Mouse (Mus musculus): Measurements from ENCODE around the gene Prn.

The Prn gene

DNA sequence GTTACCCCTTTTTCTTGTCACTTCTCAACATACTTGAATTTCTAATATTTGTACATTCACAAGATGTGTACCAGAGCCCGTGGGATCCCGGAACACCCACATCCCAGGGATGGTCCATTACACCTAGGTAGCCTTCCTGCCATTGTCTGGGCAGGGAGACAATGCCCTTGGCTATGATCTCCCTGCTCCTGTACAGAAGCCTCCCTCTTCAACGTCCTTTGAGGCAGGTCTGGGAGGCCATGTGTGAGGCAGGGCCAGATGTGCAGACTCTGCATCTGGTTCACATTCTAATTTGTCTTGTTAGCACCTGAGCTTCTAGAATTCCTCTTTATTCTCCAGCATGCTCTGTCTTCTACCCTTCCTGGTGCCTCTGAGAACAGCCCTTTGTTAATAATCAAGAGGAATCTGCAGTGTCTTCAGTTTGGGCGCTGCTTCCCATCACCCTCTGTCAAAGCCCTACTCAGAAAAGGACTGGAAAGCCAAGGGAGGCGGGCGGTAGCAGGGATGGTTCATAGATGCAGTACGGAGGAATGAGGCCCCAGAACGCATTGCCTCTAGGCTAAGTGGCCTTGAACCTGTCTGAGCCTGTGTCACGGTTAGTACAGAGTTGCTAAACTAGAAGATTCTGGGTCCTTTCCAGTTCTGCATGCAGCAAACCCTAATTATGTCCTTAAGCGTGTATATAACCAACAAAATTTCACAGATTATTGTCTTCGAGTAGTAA is 39.3 kb downstream of the Prn start:
- no peak for DNase-seq (ENCODE audit: extremely low spot score, low spot score)

GRCm38 (mm10) chr2:131949767-131950597 is 40.2 kb downstream of the Prn start:
- DNase-seq (ENCODE audit: extremely low spot score, low spot score), result peak; percentile 33

- DNase-seq (ENCODE audit: extremely low spot score, low spot score), result no peak
Observed at GRCm38 (mm10) chr2:131950598-131951095, 40.9 kb downstream of the Prn start, which contains the start of gene Prnd. TSS of gene Prnd (plus strand) at chr2:131950861.

DNA sequence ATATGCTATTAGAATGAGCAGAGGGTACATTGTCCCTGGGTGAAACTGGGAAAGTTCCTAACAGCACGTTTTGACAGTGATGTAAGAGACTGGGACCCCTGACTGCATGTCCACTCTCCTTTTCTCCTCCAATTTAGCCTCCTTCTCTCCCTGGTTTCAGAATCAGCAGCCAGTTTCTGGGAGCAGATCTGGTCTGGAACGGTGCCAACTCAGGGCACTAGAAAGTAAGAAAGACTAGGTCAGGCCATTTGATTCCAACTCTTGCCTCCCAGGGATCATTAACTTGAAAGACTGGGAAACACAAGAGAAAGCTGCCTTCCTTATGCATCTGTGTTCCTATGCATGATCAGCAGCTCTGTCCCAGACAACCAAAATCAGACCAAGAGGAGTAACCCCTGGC is 42.7 kb downstream of the Prn start:
- no peak for DNase-seq (ENCODE audit: extremely low spot score, low spot score)

GRCm38 (mm10) chr2:131952961-131953538 is 43.3 kb downstream of the Prn start:
- peak; percentile 36 for DNase-seq (ENCODE audit: extremely low spot score, low spot score)

GRCm38 (mm10) chr2:131953711-131954110 is 44.0 kb downstream of the Prn start:
- no peak for DNase-seq (ENCODE audit: extremely low spot score, low spot score)

DNA sequence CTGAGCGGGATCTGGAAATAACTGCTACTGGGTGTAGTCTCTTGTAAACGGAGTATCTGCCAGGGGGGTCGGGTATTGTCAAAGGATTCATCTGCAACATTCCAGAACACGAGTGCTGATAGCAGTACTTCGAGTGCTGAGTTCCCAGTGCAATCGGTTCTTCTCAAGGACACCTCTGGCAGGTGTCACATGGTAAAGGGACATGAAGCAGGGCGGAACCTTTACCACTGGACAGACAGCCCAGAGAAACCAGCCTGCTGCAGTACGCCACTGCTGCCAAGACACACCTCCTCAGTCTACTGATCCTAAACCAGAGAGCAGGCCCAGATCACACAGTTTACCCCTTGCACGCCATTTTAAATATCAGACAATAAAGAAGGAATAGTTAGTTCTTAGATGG is 45.1 kb downstream of the Prn start:
- DNase-seq (ENCODE audit: extremely low spot score, low spot score), result no peak

DNA sequence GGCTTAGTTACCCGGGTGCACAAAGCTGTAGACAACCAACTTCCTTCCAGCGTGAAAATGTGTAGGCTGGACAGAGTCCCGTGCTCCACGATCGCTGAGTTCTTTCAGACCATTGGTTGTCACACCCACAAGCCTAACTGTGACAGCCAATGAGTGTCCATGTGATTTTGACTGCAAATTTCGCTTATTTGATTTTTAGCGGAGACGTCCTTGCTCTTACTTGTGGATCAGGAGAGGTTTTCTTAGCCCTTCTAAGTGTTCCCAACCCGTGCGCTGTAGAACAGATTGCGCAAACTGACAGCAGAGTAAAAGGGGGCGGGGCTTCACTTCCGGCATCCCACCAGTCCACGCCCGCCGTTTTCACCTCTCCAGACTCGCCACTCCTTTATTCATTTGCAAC is 45.5 kb downstream of the Prn start:
- DNase-seq (ENCODE audit: extremely low spot score, low spot score), result peak; percentile 46

DNA sequence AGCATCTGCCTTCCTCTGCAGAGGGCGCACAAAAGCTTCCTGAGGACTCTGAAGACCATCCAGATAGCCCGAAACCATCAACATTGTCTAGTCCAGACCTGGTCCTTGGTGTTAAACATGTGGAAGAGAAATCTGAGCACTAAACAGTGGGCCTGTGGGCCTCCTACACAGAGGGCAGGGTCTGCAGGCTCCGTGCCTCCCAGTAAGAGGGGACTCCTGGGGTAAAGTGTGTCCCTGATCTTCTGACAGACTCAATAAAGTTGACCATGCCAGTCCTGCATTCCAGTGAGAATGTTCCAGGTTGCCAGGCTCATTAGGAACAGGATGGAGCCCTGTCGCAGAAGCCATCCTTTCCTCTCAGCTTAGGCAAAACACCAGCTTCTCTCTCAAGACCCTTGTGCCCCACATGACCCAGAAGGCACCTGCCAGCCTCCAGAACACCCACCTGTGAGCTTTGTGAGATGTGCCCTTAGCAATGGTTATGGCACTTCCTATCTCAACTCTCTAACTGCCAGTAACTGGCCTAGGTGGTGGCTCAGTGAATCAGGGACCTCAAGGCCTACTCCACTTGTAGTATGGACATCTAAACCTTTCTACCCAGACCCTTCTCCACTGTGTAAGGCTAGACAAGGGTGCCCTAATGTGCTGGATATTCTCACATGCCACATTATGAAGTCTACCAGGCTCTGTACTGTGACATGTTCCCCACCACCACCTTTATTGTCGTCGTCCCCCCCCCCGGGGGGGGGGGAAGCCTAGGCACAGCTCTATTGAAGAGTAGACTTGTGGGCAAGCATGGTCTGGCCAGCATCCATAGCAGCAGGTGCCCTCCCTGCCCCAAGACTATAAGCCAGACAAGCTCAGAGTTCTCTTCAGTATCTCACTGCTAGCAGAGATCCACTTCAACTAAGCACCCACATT is 46.8 kb downstream of the Prn start:
- DNase-seq (ENCODE audit: extremely low spot score, low spot score), result no peak

- DNase-seq (ENCODE audit: extremely low spot score, low spot score), result peak; percentile 35
Observed at GRCm38 (mm10) chr2:131957731-131958222, 48.0 kb downstream of the Prn start.

- DNase-seq (ENCODE audit: extremely low spot score, low spot score), result no peak
Observed at GRCm38 (mm10) chr2:131961671-131962070, 51.9 kb downstream of the Prn start.

- DNase-seq (ENCODE audit: extremely low spot score, low spot score), result no peak
Observed at GRCm38 (mm10) chr2:131970597-131970996, 60.8 kb downstream of the Prn start.

GRCm38 (mm10) chr2:131971098-131971497 is 61.3 kb downstream of the Prn start:
- DNase-seq (ENCODE audit: extremely low spot score, low spot score), result no peak

- DNase-seq (ENCODE audit: extremely low spot score, low spot score), result no peak
Observed at GRCm38 (mm10) chr2:131976663-131977062, 66.9 kb downstream of the Prn start.

GRCm38 (mm10) chr2:131980866-131981265 is 71.1 kb downstream of the Prn start:
- DNase-seq (ENCODE audit: extremely low spot score, low spot score), result no peak

DNA sequence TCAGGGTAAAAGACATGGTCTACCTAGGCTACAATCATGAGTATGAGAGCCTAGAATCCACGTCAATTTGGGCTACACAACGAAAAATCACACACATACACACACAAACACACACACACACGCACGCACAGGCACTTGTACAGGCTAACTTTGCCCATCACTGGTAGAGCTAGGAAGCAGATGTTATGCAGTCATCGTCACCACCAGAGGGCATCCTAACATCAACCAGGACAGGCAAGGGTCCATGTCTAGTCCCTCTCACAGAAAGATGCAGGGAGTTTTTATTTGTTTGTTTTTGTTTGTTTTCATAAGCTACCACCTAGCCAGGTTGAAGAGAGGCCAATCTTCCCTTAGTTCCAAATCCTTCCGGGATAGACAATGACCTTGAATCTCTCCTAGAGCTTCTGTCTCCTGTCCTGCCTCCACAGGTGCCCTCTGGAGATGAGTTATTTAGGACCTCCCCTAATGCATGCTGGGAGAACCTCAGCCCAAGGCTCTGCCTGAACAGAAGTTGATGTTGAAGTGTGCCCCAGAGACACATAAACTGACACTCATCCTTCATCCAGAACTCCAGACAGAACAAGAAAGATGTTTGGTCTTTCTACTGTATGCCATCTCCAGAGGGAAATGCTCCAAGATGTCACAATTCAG is 72.9 kb downstream of the Prn start:
- DNase-seq (ENCODE audit: extremely low spot score, low spot score), result peak; percentile 64

GRCm38 (mm10) chr2:131987950-131988349 is 78.2 kb downstream of the Prn start:
- no peak for DNase-seq (ENCODE audit: extremely low spot score, low spot score)

- no peak for DNase-seq (ENCODE audit: extremely low spot score, low spot score)
Observed at GRCm38 (mm10) chr2:131988550-131988949, 78.8 kb downstream of the Prn start.

DNA sequence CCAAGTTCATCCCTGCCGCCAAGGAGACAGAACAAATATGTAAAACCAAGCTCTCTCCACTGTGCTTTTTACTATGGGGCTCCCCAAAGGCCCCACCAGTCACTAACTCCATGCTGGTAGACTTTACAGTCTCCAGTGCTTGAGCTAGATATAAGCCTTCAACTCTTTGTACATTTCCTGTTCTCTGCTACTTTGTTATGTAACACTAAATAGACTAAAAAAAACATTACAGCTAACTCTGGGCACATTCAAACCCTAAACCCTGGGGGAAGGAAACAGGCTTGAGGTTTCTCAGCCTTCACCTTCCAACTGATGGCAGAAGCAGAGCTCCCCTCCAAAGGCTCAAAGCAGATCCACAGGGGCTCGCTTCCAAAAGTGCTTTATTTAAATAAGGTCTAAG is 82.7 kb downstream of the Prn start:
- DNase-seq (ENCODE audit: extremely low spot score, low spot score), result no peak

GRCm38 (mm10) chr2:131993151-131993550 is 83.4 kb downstream of the Prn start:
- no peak for DNase-seq (ENCODE audit: extremely low spot score, low spot score)
